Mouse (Mus musculus) embryonic fibroblast, embryonic 13.5 days (primary cell): ENCODE data around the gene Polrmt.

Experiments
- CTCF ChIP-seq: IDR thresholded peaks from 2 replicates; pipeline ENCODE4 v1.5.1; 2011; ENCODE audit warnings: mild to moderate bottlenecking, control low read depth, low read length, moderate library complexity, borderline replicate concordance; ENCODE audit not compliant: insufficient read depth
- POLR2A ChIP-seq: IDR thresholded peaks from 2 replicates; pipeline ENCODE4 v1.6.1; 2011; ENCODE audit warnings: low read depth, mild to moderate bottlenecking, control low read depth, low read length, moderate library complexity

DNA sequence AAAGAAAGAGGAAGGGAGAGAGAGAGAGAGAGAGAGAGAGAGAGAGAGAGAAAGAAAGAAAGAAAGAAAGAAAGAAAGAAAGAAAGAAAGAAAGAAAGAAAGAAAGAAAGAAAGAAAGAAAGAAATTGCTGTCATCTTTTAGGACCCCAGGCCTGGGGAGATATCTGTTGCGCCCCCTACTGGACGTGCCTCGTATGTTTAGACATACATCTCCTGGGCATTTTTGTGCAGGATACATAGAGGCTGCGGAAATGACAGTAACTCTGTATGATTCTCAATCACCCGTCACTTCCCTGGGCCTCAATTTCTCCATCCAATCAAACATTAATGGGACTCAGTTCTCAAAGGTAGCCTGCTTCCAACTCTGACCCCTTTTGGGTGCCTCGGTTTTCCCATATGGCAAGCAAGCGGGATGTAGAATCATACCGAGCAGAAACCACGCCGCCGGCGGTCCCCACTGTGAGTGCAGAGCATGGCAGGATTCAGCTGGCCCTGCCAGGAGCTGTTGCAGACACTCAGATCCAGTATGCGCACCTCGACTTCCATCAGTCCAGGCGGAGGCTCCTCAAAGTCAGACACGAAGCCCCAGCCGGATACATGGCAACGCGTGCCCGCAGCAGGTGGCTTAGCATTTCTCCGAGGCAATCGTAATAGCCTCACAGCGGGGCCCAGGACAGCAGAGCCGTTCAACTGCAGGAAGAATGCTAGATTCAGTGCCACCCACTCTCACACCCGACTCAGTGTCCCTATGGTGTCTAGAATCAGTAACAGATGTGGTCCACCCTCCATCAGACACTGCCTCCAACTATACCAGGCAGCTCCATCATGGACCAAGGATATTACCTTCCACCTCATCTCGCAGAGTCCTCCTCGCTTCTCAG lies 37.8 kb upstream of the Polrmt start:
- TF ChIP-seq POLR2A (no peak), CTCF (no peak)
